Mouse (Mus musculus) liver, embryonic 11.5 days (tissue): ENCODE data around the gene Gm28230. TPM values are rescaled to one million over a fixed set of nuclear protein-coding genes. Genes with fewer than 3 reads are reported as not detected.

Experiments
- ATAC-seq: fragments of 200-750 bp; cut with Nextera tagmentation; replicated peaks from 2 replicates; pipeline ENCODE4 v1.8.0; 2017; ENCODE audit warnings: moderate number of reproducible peaks, mild to moderate bottlenecking, moderate TSS enrichment, moderate library complexity; ENCODE audit not compliant: low FRiP score
- DNase-seq: peaks from one replicate; pipeline ENCODE4 v3.0.0-alpha.2; 2017; ENCODE audit warnings: low spot score
- H3K27ac ChIP-seq: fragments of 300-500 bp; sonication (generic); 2 replicates; pipeline ENCODE4 v1.5.1; 2014; ENCODE audit warnings: mild to moderate bottlenecking, low read depth, low read length, control low read depth
- H3K27me3 ChIP-seq: fragments of 300-500 bp; sonication (generic); replicated peaks from 2 replicates; pipeline ENCODE4 v1.6.1; 2014; ENCODE audit warnings: low read length, mixed read lengths; ENCODE audit not compliant: control insufficient read depth, insufficient read depth
- H3K36me3 ChIP-seq: fragments of 300-500 bp; sonication (generic); 2 replicates; pipeline ENCODE4 v1.6.1; 2014; ENCODE audit warnings: mild to moderate bottlenecking, low read length, moderate library complexity, mixed read lengths; ENCODE audit not compliant: control insufficient read depth, insufficient read depth
- H3K4me1 ChIP-seq: fragments of 300-500 bp; sonication (generic); replicated peaks from 2 replicates; pipeline ENCODE4 v1.6.1; 2014; ENCODE audit warnings: low read length, mixed read lengths; ENCODE audit not compliant: control insufficient read depth, insufficient read depth
- H3K4me2 ChIP-seq: fragments of 300-500 bp; sonication (generic); 2 replicates; pipeline ENCODE4 v1.6.1; 2014; ENCODE audit warnings: mild to moderate bottlenecking, control low read depth, moderate library complexity
- H3K4me3 ChIP-seq: fragments of 300-500 bp; sonication (generic); 2 replicates; pipeline ENCODE4 v1.5.1; 2014; ENCODE audit warnings: low read depth, low read length, control low read depth
- H3K9ac ChIP-seq: fragments of 300-500 bp; sonication (generic); 2 replicates; pipeline ENCODE4 v1.6.1; 2014; ENCODE audit warnings: low read depth, low read length, control low read depth
- H3K9me3 ChIP-seq: fragments of 300-500 bp; sonication (generic); 2 replicates; pipeline ENCODE4 v1.6.1; 2016; ENCODE audit warnings: low read length, inconsistent platforms, mixed read lengths; ENCODE audit not compliant: control insufficient read depth
- WGBS: fragments of 180-500 bp; shearing (Covaris S2); extraction: QIAGEN DNeasy Blood & Tissue Kit; methylation state at CpG from one replicate; pipeline ENCODE4 v1.1.7; 2014; 5-methylcytosine and 5-hydroxymethylcytosine counted together
- polyA plus RNA-seq: library from polyadenylated mRNA; unstranded; fragments of >200 nt; fragmentation: Nextera tagmentation; extraction: Ambion mirVana; gene quantifications from 2 replicates; pipeline ENCODE4 v1.2.1, GENCODE M21; 2014

Gm28230 gene
- polyA plus RNA-seq, 1 experiment from 2014 or later, result not detected

- no peaks in the 10 kb centered on the region for H3K9me3 ChIP-seq
- peak; percentile 30 for DNase-seq
- no peak overlapping the region for H3K4me2 ChIP-seq
- H3K4me3 ChIP-seq, result no peak overlapping the region
- peaks cover 98% of the 10 kb centered on the region for H3K27me3 ChIP-seq
- peaks cover 10% of the 10 kb centered on the region; the same call in 1 of the 2 replicates for H3K4me1 ChIP-seq
- no peak overlapping the region for H3K9ac ChIP-seq
- H3K36me3 ChIP-seq, result no peaks in the 10 kb centered on the region
- WGBS, result 4% methylated on average over 13 of the region's 13 CpGs
- no peak overlapping the region for H3K27ac ChIP-seq
- ATAC-seq, result no peak
These were observed 20.1 kb upstream of the Gm28230 start for GRCm38 (mm10) chr2:74706393-74706960.

- no peak overlapping the region for H3K9ac ChIP-seq
- peaks cover 99% of the 10 kb centered on the region for H3K27me3 ChIP-seq
- 24% methylated on average over 7 of the region's 7 CpGs for WGBS
- H3K27ac ChIP-seq, result no peak overlapping the region
- H3K4me1 ChIP-seq, result peaks cover 10% of the 10 kb centered on the region; the same call in 1 of the 2 replicates
- H3K4me2 ChIP-seq, result no peak overlapping the region
- H3K36me3 ChIP-seq, result no peaks in the 10 kb centered on the region
- no peaks in the 10 kb centered on the region for H3K9me3 ChIP-seq
- no peak for DNase-seq
- ATAC-seq, result no peak
- no peak overlapping the region for H3K4me3 ChIP-seq
These were observed 18.9 kb upstream of the Gm28230 start for GRCm38 (mm10) chr2:74707599-74707998.

- no peak overlapping the region for H3K27ac ChIP-seq
- no peak overlapping the region for H3K9ac ChIP-seq
- no peak overlapping the region for H3K4me3 ChIP-seq
- H3K36me3 ChIP-seq, result no peaks in the 10 kb centered on the region
- H3K4me2 ChIP-seq, result no peak overlapping the region
- peaks cover 10% of the 10 kb centered on the region; the same call in 1 of the 2 replicates for H3K4me1 ChIP-seq
- no peak for DNase-seq
- H3K27me3 ChIP-seq, result peaks cover 99% of the 10 kb centered on the region
- H3K9me3 ChIP-seq, result no peaks in the 10 kb centered on the region
- WGBS, result 30% methylated on average over 4 of the region's 4 CpGs
- no peak for ATAC-seq
These were observed 17.9 kb upstream of the Gm28230 start for GRCm38 (mm10) chr2:74708676-74709075.

- ATAC-seq (no peak), DNase-seq (no peak)
- 17% methylated on average over 5 of the region's 5 CpGs for WGBS
- H3K9ac ChIP-seq, result no peak overlapping the region
- peaks cover 10% of the 10 kb centered on the region; the same call in 1 of the 2 replicates for H3K4me1 ChIP-seq
- H3K27ac ChIP-seq, result no peak overlapping the region
- no peaks in the 10 kb centered on the region for H3K9me3 ChIP-seq
- H3K4me2 ChIP-seq, result no peak overlapping the region
- H3K27me3 ChIP-seq, result peaks cover 99% of the 10 kb centered on the region
- no peak overlapping the region for H3K4me3 ChIP-seq
- no peaks in the 10 kb centered on the region for H3K36me3 ChIP-seq
These were observed 16.8 kb upstream of the Gm28230 start for GRCm38 (mm10) chr2:74709465-74710419.

GRCm38 (mm10) chr2:74710929-74711543, 15.5 kb upstream of the Gm28230 start:
- 2% methylated on average over 16 of the region's 16 CpGs for WGBS
- Histone ChIP-seq H3K4me2 (no peak overlapping the region; the same call in 1 of the 2 replicates), H3K9ac (no peak overlapping the region), H3K36me3 (no peaks in the 10 kb centered on the region), H3K27ac (no peak overlapping the region), H3K9me3 (no peaks in the 10 kb centered on the region), H3K4me1 (no peaks in the 10 kb centered on the region; the same call in 1 of the 2 replicates), H3K4me3 (no peak overlapping the region), H3K27me3 (peaks cover 99% of the 10 kb centered on the region)
- DNase-seq, result no peak
- no peak for ATAC-seq

GRCm38 (mm10) chr2:74711721-74712621, 14.6 kb upstream of the Gm28230 start, which contains the start of the genes Hoxd3 and Hoxd4:
Hoxd3 (plus strand) TSS chr2:74711927.
Hoxd4 (plus strand) TSS chr2:74711929.
- Histone ChIP-seq H3K9ac (0 out of 2 replicates have a peak within 1 kb of the TSS, but pooled peaks have one; percentile 31), H3K27me3 (peaks cover 97% of the 10 kb centered on the region), H3K27ac (no peak within 1 kb of the TSS), H3K4me1 (no peaks in the 10 kb centered on the region; the same call in 1 of the 2 replicates), H3K4me2 (peak within 1 kb of the TSS; percentile 45), H3K9me3 (no peaks in the 10 kb centered on the region), H3K4me3 (peak within 1 kb of the TSS; percentile 37), H3K36me3 (no peaks in the 10 kb centered on the region)
- DNase-seq (no peak), ATAC-seq (no peak)
- WGBS, result under 1% methylated on average over 65 of the region's 65 CpGs

GRCm38 (mm10) chr2:74713239-74714150, 13.0 kb upstream of the Gm28230 start:
- H3K4me3 ChIP-seq, result no peak overlapping the region
- no peak overlapping the region for H3K27ac ChIP-seq
- DNase-seq (no peak), ATAC-seq (no peak)
- no peaks in the 10 kb centered on the region; the same call in 1 of the 2 replicates for H3K4me1 ChIP-seq
- no peak overlapping the region for H3K9ac ChIP-seq
- peaks cover 91% of the 10 kb centered on the region for H3K27me3 ChIP-seq
- H3K4me2 ChIP-seq, result no peak overlapping the region
- WGBS, result 17% methylated on average over 19 of the region's 19 CpGs
- H3K9me3 ChIP-seq, result no peaks in the 10 kb centered on the region
- no peaks in the 10 kb centered on the region for H3K36me3 ChIP-seq
